Mouse (Mus musculus): ENCODE data around the gene Ankzf1. TPM values are rescaled to one million over a fixed set of nuclear protein-coding genes. Genes with fewer than 3 reads are reported as not detected.

The Ankzf1 gene
- polyA plus RNA-seq, 2 experiments: 4.8 to 7.6 TPM

GRCm38 (mm10) chr1:75234606-75235005, 42.7 kb downstream of the Ankzf1 start:
- ATAC-seq (ENCODE audit: insufficient read depth): no peak

GRCm38 (mm10) chr1:75236117-75237050, 44.4 kb downstream of the Ankzf1 start, which contains the start of gene Dnajb2:
Dnajb2 (plus strand) TSS chr1:75236406.
- Histone ChIP-seq H3K4me3 (ENCODE audit: insufficient read depth in 1 of 2, low read depth in 2 of 2, low read length in 2 of 2) (peak within 1 kb of the TSS; percentile 60 to 72), H3K4me2 (ENCODE audit: low read depth) (peak within 1 kb of the TSS; percentile 83), H3K9ac (replicated peaks) (peak within 1 kb of the TSS; percentile 72), H3K4me1 (replicated peaks; ENCODE audit: control insufficient read depth in 2 of 2, insufficient read depth in 2 of 2, low read length in 1 of 2) (peaks cover 24 to 41% of the 10 kb centered on the region in 2 experiments), H3K27me3 (ENCODE audit: control insufficient read depth, insufficient read depth, low read length) (no peaks in the 10 kb centered on the region), H3K36me3 (replicated peaks; ENCODE audit: control insufficient read depth, insufficient read depth, low read depth) (no peaks in the 10 kb centered on the region), H3K27ac (peak within 1 kb of the TSS; percentile 96), H3K9me3 (ENCODE audit: control insufficient read depth, low read length) (no peaks in the 10 kb centered on the region)
- DNase-seq (ENCODE audit: low read depth in 3 of 3, low spot score in 3 of 3) (peak; percentile 89 to 91 (median 91)), ATAC-seq (ENCODE audit: insufficient read depth) (peak; percentile 95)
- under 1% methylated on average over 64 of the region's 64 CpGs for WGBS (ENCODE audit: insufficient replicate concordance)
- TF ChIP-seq CTCF (IDR thresholded peaks at IDR 0.05; ENCODE audit: low read depth) (peak; percentile 28; the same call in 1 of the 2 replicates), EP300 (IDR thresholded peaks at IDR 0.05; ENCODE audit: low read depth) (peak; percentile 89)

More at GRCm38 (mm10) chr1:75234606-75235005, 42.7 kb downstream of the Ankzf1 start:
- Histone ChIP-seq H3K4me2 (ENCODE audit: low read depth) (peak overlapping the region; percentile 83), H3K4me3 (ENCODE audit: insufficient read depth in 1 of 2, low read depth in 2 of 2, low read length in 2 of 2) (no peak overlapping the region), H3K9ac (replicated peaks) (peak overlapping the region; percentile 11; the same call in 1 of the 2 replicates), H3K27ac (peak overlapping the region; percentile 96), H3K4me1 (replicated peaks; ENCODE audit: control insufficient read depth in 2 of 2, insufficient read depth in 2 of 2, low read length in 1 of 2) (peaks cover 36 to 57% of the 10 kb centered on the region in 2 experiments), H3K27me3 (ENCODE audit: control insufficient read depth, insufficient read depth, low read length) (no peaks in the 10 kb centered on the region), H3K9me3 (ENCODE audit: control insufficient read depth, low read length) (no peaks in the 10 kb centered on the region), H3K36me3 (replicated peaks; ENCODE audit: control insufficient read depth, insufficient read depth, low read depth) (no peaks in the 10 kb centered on the region)
- TF ChIP-seq EP300 (IDR thresholded peaks at IDR 0.05; ENCODE audit: low read depth): no peak
- peak; percentile 96 for TF ChIP-seq CTCF (IDR thresholded peaks at IDR 0.05; ENCODE audit: low read depth)
- peak in 2 of 3 experiments; percentile 61 to 64 for DNase-seq (ENCODE audit: low read depth in 3 of 3, low spot score in 3 of 3)
- under 1% methylated on average over 8 of the region's 8 CpGs for WGBS (ENCODE audit: insufficient replicate concordance)

- 83% methylated on average over 10 of the region's 10 CpGs for WGBS (ENCODE audit: insufficient replicate concordance)
- Histone ChIP-seq H3K4me2 (ENCODE audit: low read depth) (no peak overlapping the region), H3K9me3 (ENCODE audit: control insufficient read depth, low read length) (no peaks in the 10 kb centered on the region), H3K4me1 (replicated peaks; ENCODE audit: control insufficient read depth in 2 of 2, insufficient read depth in 2 of 2, low read length in 1 of 2) (peaks cover 15 to 31% of the 10 kb centered on the region in 2 experiments), H3K36me3 (replicated peaks; ENCODE audit: control insufficient read depth, insufficient read depth, low read depth) (no peaks in the 10 kb centered on the region; the same call in 1 of the 2 replicates), H3K4me3 (ENCODE audit: insufficient read depth in 1 of 2, low read depth in 2 of 2, low read length in 2 of 2) (no peak overlapping the region), H3K27me3 (ENCODE audit: control insufficient read depth, insufficient read depth, low read length) (no peaks in the 10 kb centered on the region), H3K27ac (no peak overlapping the region), H3K9ac (replicated peaks) (no peak overlapping the region)
- TF ChIP-seq CTCF (IDR thresholded peaks at IDR 0.05; ENCODE audit: low read depth) (no peak), EP300 (IDR thresholded peaks at IDR 0.05; ENCODE audit: low read depth) (no peak)
- no peak for ATAC-seq (ENCODE audit: insufficient read depth)
- no peak for DNase-seq (ENCODE audit: low read depth in 3 of 3, low spot score in 3 of 3)
Observed at GRCm38 (mm10) chr1:75239591-75239990, 47.6 kb downstream of the Ankzf1 start.

GRCm38 (mm10) chr1:75243411-75243810, 51.5 kb downstream of the Ankzf1 start:
- Histone ChIP-seq H3K4me2 (ENCODE audit: low read depth) (no peak overlapping the region), H3K27me3 (ENCODE audit: control insufficient read depth, insufficient read depth, low read length) (no peaks in the 10 kb centered on the region), H3K9ac (replicated peaks) (no peak overlapping the region), H3K36me3 (replicated peaks; ENCODE audit: control insufficient read depth, insufficient read depth, low read depth) (no peaks in the 10 kb centered on the region; the same call in 1 of the 2 replicates), H3K27ac (no peak overlapping the region), H3K4me1 (replicated peaks; ENCODE audit: control insufficient read depth in 2 of 2, insufficient read depth in 2 of 2, low read length in 1 of 2) (peaks cover 0 to 2% of the 10 kb centered on the region in 2 experiments; a peak in 2 of 4 replicates), H3K4me3 (ENCODE audit: insufficient read depth in 1 of 2, low read depth in 2 of 2, low read length in 2 of 2) (no peak overlapping the region), H3K9me3 (ENCODE audit: control insufficient read depth, low read length) (no peaks in the 10 kb centered on the region)
- ATAC-seq (ENCODE audit: insufficient read depth) (no peak), DNase-seq (ENCODE audit: low read depth in 3 of 3, low spot score in 3 of 3) (no peak)
- WGBS (ENCODE audit: insufficient replicate concordance): 81% methylated on average over 14 of the region's 14 CpGs
- no peak for TF ChIP-seq CTCF (IDR thresholded peaks at IDR 0.05; ENCODE audit: low read depth)
- no peak for TF ChIP-seq EP300 (IDR thresholded peaks at IDR 0.05; ENCODE audit: low read depth)
